Mouse (Mus musculus): ENCODE measurements around the gene Maged1. TPM values are rescaled to one million over a fixed set of nuclear protein-coding genes. Genes with fewer than 3 reads are reported as not detected.

Gene Maged1
- 100 to 1,000 TPM; 427 to 437 TPM for total RNA-seq (2021)
- long read RNA-seq, experiment 1, transcript Maged1-207 (12 exons, 2,884 nt) = minor isoform, 38 of 586 reads
- long read RNA-seq, experiment 1, transcript Maged1-201 (13 exons, 2,821 nt) = major isoform, 449 of 586 reads
- long read RNA-seq, experiment 1, partial matches to known transcripts = 74 of 586 reads
- long read RNA-seq, experiment 1, other reads (novel, unspliced or antisense) = 25 of 586 reads
- long read RNA-seq, experiment 2, transcript Maged1-201 (13 exons, 2,821 nt) = major isoform, 289 of 414 reads
- long read RNA-seq, experiment 2, transcript Maged1-207 (12 exons, 2,884 nt) = minor isoform, 53 of 414 reads
- long read RNA-seq, experiment 2, partial matches to known transcripts = 54 of 414 reads
- long read RNA-seq, experiment 2, other reads (novel, unspliced or antisense) = 18 of 414 reads

DNA sequence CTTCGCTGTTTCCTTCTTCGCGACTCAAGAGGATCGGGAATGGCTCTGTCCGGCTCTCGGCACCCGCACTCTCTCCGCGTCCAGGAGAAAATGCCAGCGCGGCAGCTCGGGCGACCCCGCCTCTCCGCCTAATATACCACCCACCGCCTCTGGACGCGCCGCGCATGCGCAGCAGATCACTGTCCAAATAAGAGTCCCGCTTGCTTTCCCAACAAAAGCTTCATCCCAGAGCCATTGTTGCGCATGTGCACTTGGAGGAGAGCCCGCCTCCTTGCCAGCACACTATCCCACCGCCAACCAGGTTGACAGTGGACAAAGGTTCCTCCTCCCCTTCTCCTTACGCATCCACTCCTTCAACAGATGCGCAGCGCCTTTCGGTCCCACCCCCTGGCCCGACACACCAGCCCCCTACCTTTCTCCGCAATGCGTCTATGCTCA lies at the start of gene Maged1:
Gene Maged1 (minus strand): TSS at position 226 of the 438 bp plus-strand sequence.
- Histone ChIP-seq H3K27ac (peak within 1 kb of the TSS; percentile 91), H3K4me3 (peak within 1 kb of the TSS; percentile 65)
- intact Hi-C loops (cut with DNase I) = loop anchor here (2.0 to 5.0 kb wide), 3 partner anchors 95 to 175 kb away; partner anchors contain the start of genes Apoo, Fam90a1b and Gspt2
- no peak for TF ChIP-seq CTCF (IDR thresholded peaks at IDR 0.05)
- DNase-seq (ENCODE audit: extremely low spot score in 1 of 2, low spot score in 2 of 2) = peak; percentile 86 to 89

GRCm38 (mm10) chrX:94580251-94580650 lies 38.3 kb upstream of the Maged1 start:
- no peak for TF ChIP-seq CTCF (IDR thresholded peaks at IDR 0.05)
- no peak for DNase-seq (ENCODE audit: extremely low spot score in 1 of 2, low spot score in 2 of 2)
- intact Hi-C loops (cut with DNase I) = no loop called here
- no peak overlapping the region for H3K27ac ChIP-seq
- H3K4me3 ChIP-seq = no peak overlapping the region

DNA sequence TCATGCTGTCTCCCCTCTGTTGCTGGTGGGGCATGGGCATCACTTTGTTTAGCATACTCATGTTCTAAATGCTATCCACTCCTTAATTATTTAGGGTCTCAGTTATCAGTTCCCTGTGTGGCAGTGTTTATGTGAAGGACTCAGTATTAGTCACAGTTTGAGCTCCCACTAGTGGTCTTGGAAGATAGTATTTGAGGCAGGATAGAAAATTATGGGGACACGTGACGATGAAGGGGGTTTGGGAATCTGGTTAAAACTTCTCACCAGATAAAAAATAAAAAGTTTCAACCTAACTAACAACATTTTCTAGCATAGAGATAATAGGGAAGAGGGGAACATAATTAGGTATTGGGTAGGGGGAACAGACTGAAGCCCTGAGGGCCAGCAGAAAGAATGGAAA lies 22.8 kb upstream of the Maged1 start:
- DNase-seq (ENCODE audit: extremely low spot score in 1 of 2, low spot score in 2 of 2) = no peak
- Histone ChIP-seq H3K4me3 (no peak overlapping the region), H3K27ac (no peak overlapping the region)
- no peak; the same call in 1 of the 2 replicates for TF ChIP-seq CTCF (IDR thresholded peaks at IDR 0.05)
- intact Hi-C loops (cut with DNase I) = no loop called here

- TF ChIP-seq CTCF (IDR thresholded peaks at IDR 0.05) = no peak
- no peak overlapping the region for H3K27ac ChIP-seq
- no peak overlapping the region for H3K4me3 ChIP-seq
- no peak for DNase-seq (ENCODE audit: extremely low spot score in 1 of 2, low spot score in 2 of 2)
- intact Hi-C loops (cut with DNase I) = no loop called here
These were observed 20.4 kb upstream of the Maged1 start for GRCm38 (mm10) chrX:94562392-94562791.

GRCm38 (mm10) chrX:94548227-94548626 lies 6.3 kb upstream of the Maged1 start:
- no peak for DNase-seq (ENCODE audit: extremely low spot score in 1 of 2, low spot score in 2 of 2)
- intact Hi-C loops (cut with DNase I) = no loop called here
- Histone ChIP-seq H3K4me3 (no peak overlapping the region), H3K27ac (no peak overlapping the region)
- peak; percentile 29 for TF ChIP-seq CTCF (IDR thresholded peaks at IDR 0.05)

- no peak overlapping the region for H3K27ac ChIP-seq
- no peak for TF ChIP-seq CTCF (IDR thresholded peaks at IDR 0.05)
- intact Hi-C loops (cut with DNase I) = no loop called here
- no peak overlapping the region for H3K4me3 ChIP-seq
- no peak for DNase-seq (ENCODE audit: extremely low spot score in 1 of 2, low spot score in 2 of 2)
These were observed 4.0 kb upstream of the Maged1 start for GRCm38 (mm10) chrX:94545941-94546340.

DNA sequence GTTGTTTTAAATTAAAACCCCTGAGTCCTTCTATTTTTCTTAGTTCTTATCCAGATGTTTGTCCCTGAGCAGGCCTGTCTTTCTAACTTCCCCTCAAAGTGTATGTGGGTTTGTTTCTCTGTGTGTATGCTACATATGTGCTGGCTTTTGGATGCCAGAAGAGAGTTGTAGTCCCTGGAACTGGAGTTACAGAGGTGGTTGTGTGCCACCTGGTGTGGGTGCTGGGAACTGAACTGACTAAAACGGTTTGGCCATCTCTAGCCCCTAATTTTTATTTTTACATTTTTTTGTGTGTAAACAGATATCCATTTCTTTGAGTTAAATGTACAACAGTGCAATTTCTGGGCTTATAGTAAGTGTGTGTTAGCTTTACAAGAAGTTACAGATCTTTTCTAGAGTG lies 3.0 kb upstream of the Maged1 start:
- no peak for DNase-seq (ENCODE audit: extremely low spot score in 1 of 2, low spot score in 2 of 2)
- H3K4me3 ChIP-seq = no peak overlapping the region
- TF ChIP-seq CTCF (IDR thresholded peaks at IDR 0.05) = peak; percentile 54
- no peak overlapping the region for H3K27ac ChIP-seq
- intact Hi-C loops (cut with DNase I) = loop anchor here (5.0 kb wide), 2 partner anchors 92 to 178 kb away; partner anchors contain the start of genes Apoo, Fam90a1b and Gspt2

- TF ChIP-seq CTCF (IDR thresholded peaks at IDR 0.05) = no peak
- H3K4me3 ChIP-seq = peak overlapping the region; percentile 65
- peak overlapping the region; percentile 82 for H3K27ac ChIP-seq
- intact Hi-C loops (cut with DNase I) = loop anchor here (5.0 kb wide), 2 partner anchors 95 to 175 kb away; partner anchors contain the start of genes Apoo, Fam90a1b and Gspt2
- DNase-seq (ENCODE audit: extremely low spot score in 1 of 2, low spot score in 2 of 2) = no peak
These were observed 593 bp upstream of the Maged1 start for GRCm38 (mm10) chrX:94542536-94542935.

GRCm38 (mm10) chrX:94541206-94541605 lies 737 bp downstream of the Maged1 start:
- intact Hi-C loops (cut with DNase I) = loop anchor here (2.0 to 5.0 kb wide), 3 partner anchors 96 to 174 kb away; partner anchors contain the start of genes Apoo, Fam90a1b and Gspt2
- Histone ChIP-seq H3K4me3 (peak overlapping the region; percentile 65), H3K27ac (peak overlapping the region; percentile 91)
- no peak for TF ChIP-seq CTCF (IDR thresholded peaks at IDR 0.05)
- DNase-seq (ENCODE audit: extremely low spot score in 1 of 2, low spot score in 2 of 2) = no peak

DNA sequence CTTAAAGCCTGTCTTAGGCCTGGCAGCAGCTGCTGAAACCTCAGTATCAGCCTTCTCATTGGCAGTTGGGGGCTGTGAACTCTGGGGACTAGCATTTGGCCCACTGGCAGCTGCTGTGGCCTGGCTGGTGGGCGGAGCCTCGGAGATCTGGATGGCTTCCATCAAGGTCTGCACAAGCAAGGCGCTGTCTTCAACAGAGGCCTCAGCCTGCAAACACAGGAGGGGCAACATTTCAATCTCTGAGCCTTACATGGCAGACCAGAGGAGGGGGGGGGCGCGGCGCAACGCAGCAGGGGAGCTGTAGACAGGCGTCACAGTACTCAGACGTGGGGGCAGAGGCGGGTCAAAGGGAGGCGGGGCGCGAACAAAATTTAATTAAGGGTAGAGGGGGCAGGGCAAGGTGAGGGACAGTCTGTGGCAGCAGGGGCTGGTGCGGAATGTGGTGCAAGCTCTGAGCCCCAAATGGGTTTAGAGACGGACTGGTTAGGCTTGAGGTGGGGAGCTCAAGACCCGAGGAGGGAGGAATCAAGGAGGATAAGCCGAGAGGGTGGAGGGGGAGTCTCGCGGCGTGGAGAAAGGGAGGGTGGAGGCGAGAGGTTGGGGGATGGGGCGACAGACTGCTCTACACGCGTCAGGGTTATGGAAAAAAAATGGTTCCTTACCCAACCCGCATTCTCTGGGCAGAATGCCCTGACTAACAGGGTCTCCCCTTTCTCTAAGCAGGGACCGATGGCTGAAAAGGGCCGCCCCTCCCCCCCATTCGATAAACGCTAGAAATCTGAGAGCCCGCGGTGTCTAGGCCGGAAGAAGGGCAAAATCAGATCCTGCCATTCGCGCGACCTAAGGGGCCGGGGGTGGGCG lies 1.4 kb downstream of the Maged1 start:
- Histone ChIP-seq H3K4me3 (peak overlapping the region; percentile 65), H3K27ac (peak overlapping the region; percentile 91)
- intact Hi-C loops (cut with DNase I) = loop anchor here (2.0 to 5.0 kb wide), 3 partner anchors 97 to 173 kb away; partner anchors contain the start of genes Apoo, Fam90a1b and Gspt2
- no peak for TF ChIP-seq CTCF (IDR thresholded peaks at IDR 0.05)
- DNase-seq (ENCODE audit: extremely low spot score in 1 of 2, low spot score in 2 of 2) = peak; percentile 26 to 37

GRCm38 (mm10) chrX:94534346-94534745 lies 7.6 kb downstream of the Maged1 start:
- no peak for DNase-seq (ENCODE audit: extremely low spot score in 1 of 2, low spot score in 2 of 2)
- no peak overlapping the region for H3K4me3 ChIP-seq
- H3K27ac ChIP-seq = no peak overlapping the region
- TF ChIP-seq CTCF (IDR thresholded peaks at IDR 0.05) = no peak
- intact Hi-C loops (cut with DNase I) = no loop called here

Measured in left cerebral cortex, adult 2 months (tissue).